In genomic region chr16:48431027-48431426, GRCm38 (mm10) we compare ENCODE assay signal across 17 mouse cellular contexts. TPM values are rescaled to one million over a fixed set of nuclear protein-coding genes. Genes with fewer than 3 reads are reported as not detected.
DNase-seq lines count a peak whose midpoint lies in the region; ATAC-seq and TF ChIP-seq lines count a peak whose summit lies in the region.
"Had no signal": no experiment of that assay in that cellular context is flagged by ENCODE, and none has a peak within 500 bp of the region (broad histone marks: within the 10 kb centered on the region; RNA-seq: fewer than 3 reads in every experiment).

Morc1 (plus strand) TSS chr16:48431237.

- no peaks in the 10 kb centered on the region for H3K36me3 ChIP-seq in liver, postnatal 0 days (replicated peaks; ENCODE audit: insufficient read depth, low read length)
- H3K36me3 ChIP-seq in hindbrain, postnatal 0 days (ENCODE audit: insufficient read depth, low read length) = no peaks in the 10 kb centered on the region
- H3K36me3 ChIP-seq: heart, embryonic 13.5 days; hindbrain, embryonic 12.5 days; limb, embryonic 15.5 days; stomach, embryonic 15.5 days had no signal

- no peaks in the 10 kb centered on the region for H3K4me1 ChIP-seq in liver, postnatal 0 days (ENCODE audit: insufficient read depth)
- no peaks in the 10 kb centered on the region for H3K4me1 ChIP-seq in hindbrain, postnatal 0 days (ENCODE audit: insufficient read depth, low read length)
- H3K4me1 ChIP-seq: heart, embryonic 13.5 days; hindbrain, embryonic 12.5 days; limb, embryonic 15.5 days; stomach, embryonic 15.5 days had no signal

- ATAC-seq in liver, postnatal 0 days = no peak
- ATAC-seq in inflammation-experienced regulatory T-cells, adult 6 months = no peak
- ATAC-seq in hindbrain, postnatal 0 days = no peak
- ATAC-seq: forebrain, embryonic 16.5 days had no signal

- whole genome bisulfite sequencing in liver, postnatal 0 days (ENCODE audit: insufficient replicate concordance) = 90% methylated on average over 15 of the region's 15 CpGs
- 87% methylated on average over 15 of the region's 15 CpGs for WGBS in hindbrain, postnatal 0 days

- no peak within 1 kb of the TSS for H3K9ac ChIP-seq in liver, postnatal 0 days (replicated peaks)
- no peak within 1 kb of the TSS for H3K9ac ChIP-seq in hindbrain, postnatal 0 days (replicated peaks; ENCODE audit: low read length)
- H3K9ac ChIP-seq: heart, embryonic 13.5 days; hindbrain, embryonic 12.5 days; limb, embryonic 15.5 days; stomach, embryonic 15.5 days had no signal

- TF ChIP-seq EP300 in liver, postnatal 0 days (IDR thresholded peaks at IDR 0.05; ENCODE audit: low read depth) = no peak

- H3K27ac ChIP-seq in liver, postnatal 0 days (ENCODE audit: low read depth) = no peak within 1 kb of the TSS
- H3K27ac ChIP-seq in hindbrain, postnatal 0 days = no peak within 1 kb of the TSS
- H3K27ac ChIP-seq: heart, embryonic 13.5 days; hindbrain, embryonic 12.5 days; limb, embryonic 15.5 days; stomach, embryonic 15.5 days had no signal

- no peak for DNase-seq in liver, postnatal 0 days
- no peak for DNase-seq in liver
- DNase-seq in ES-CJ7 (ENCODE audit: low read depth, low spot score) = peak; percentile 83
- peak; percentile 85 for DNase-seq in ZHBTc4 (ENCODE audit: low read depth, low spot score)
- peak; percentile 36 for DNase-seq in thymus, postnatal 14 days
- no peak for DNase-seq in hindbrain, postnatal 0 days (ENCODE audit: low spot score)
- DNase-seq: cerebellum, adult 18-20 months; gastrocnemius, postnatal 36 days; kidney, adult 2 months; lung, postnatal 4 days; midbrain, embryonic 14.5 days had no signal

- H3K27me3 ChIP-seq in liver, postnatal 0 days (ENCODE audit: insufficient read depth, low read length) = no peaks in the 10 kb centered on the region
- no peaks in the 10 kb centered on the region for H3K27me3 ChIP-seq in hindbrain, postnatal 0 days (ENCODE audit: insufficient read depth, low read length)
- H3K27me3 ChIP-seq: heart, embryonic 13.5 days; hindbrain, embryonic 12.5 days; limb, embryonic 15.5 days; stomach, embryonic 15.5 days had no signal

- no peak within 1 kb of the TSS for H3K4me2 ChIP-seq in liver, postnatal 0 days (ENCODE audit: low read depth, low read length)
- no peak within 1 kb of the TSS for H3K4me2 ChIP-seq in hindbrain, postnatal 0 days (ENCODE audit: low read depth, low read length)
- H3K4me2 ChIP-seq: heart, embryonic 13.5 days; hindbrain, embryonic 12.5 days; limb, embryonic 15.5 days; stomach, embryonic 15.5 days had no signal

- 0 out of 2 replicates have a peak, but pooled peaks have one; percentile 13 for TF ChIP-seq CTCF in liver, postnatal 0 days (IDR thresholded peaks at IDR 0.05; ENCODE audit: low read depth)
- no peak; the same call in 1 of the 2 replicates for TF ChIP-seq CTCF in hindbrain, postnatal 0 days (IDR thresholded peaks at IDR 0.05; ENCODE audit: low read depth)

- H3K9me3 ChIP-seq in liver, postnatal 0 days (ENCODE audit: low read length) = no peaks in the 10 kb centered on the region
- no peaks in the 10 kb centered on the region for H3K9me3 ChIP-seq in hindbrain, postnatal 0 days (ENCODE audit: low read length)
- H3K9me3 ChIP-seq: heart, embryonic 13.5 days; hindbrain, embryonic 12.5 days; limb, embryonic 15.5 days; stomach, embryonic 15.5 days had no signal

- no peak within 1 kb of the TSS for H3K4me3 ChIP-seq in liver, postnatal 0 days (ENCODE audit: low read depth, low read length)
- no peak within 1 kb of the TSS for H3K4me3 ChIP-seq in hindbrain, postnatal 0 days (ENCODE audit: low read length)
- H3K4me3 ChIP-seq: heart, embryonic 13.5 days; hindbrain, embryonic 12.5 days; limb, embryonic 15.5 days; stomach, embryonic 15.5 days had no signal

RNA-seq across cellular contexts. Expression of gene Morc1, which starts in this region (rescaled TPM):
- polyA plus RNA-seq in liver, postnatal 0 days (2015; fragmentation: Nextera tagmentation; extraction: Ambion mirVana) = not detected in 2 replicates
- polyA plus RNA-seq in inflammation-experienced regulatory T-cells, adult 6 months (2017; shearing (Covaris generic)) = 1 to 10 TPM in 1 of 3 experiments, under 1 TPM in 2; 0.18 to 1.4 (median 0.67) TPM
- total RNA-seq in hindbrain, postnatal 0 days (2014; rRNA removed) = 0.21 TPM in 1 of 2 replicates, not detected in the other
- polyA plus RNA-seq in hindbrain, postnatal 0 days (2015; fragmentation: Nextera tagmentation; extraction: Ambion mirVana) = 0.11 and 0.20 TPM in 2 replicates
- polyA plus RNA-seq: hindbrain, embryonic 12.5 days; midbrain, embryonic 14.5 days had no signal

Comparison
In these comparisons a context has a peak if more than half of its experiments do, and no peak if none do; other contexts are left out.
1. DNase-seq: peak in ES-CJ7 (single experiment), ZHBTc4 (single experiment) and thymus, postnatal 14 days (single experiment); none in liver, postnatal 0 days (single experiment), liver (single experiment) and hindbrain, postnatal 0 days (single experiment).